Mouse (Mus musculus) liver, embryonic 15.5 days (tissue): ENCODE data around the gene Tns4. TPM values are rescaled to one million over a fixed set of nuclear protein-coding genes. Genes with fewer than 3 reads are reported as not detected.

Experiments
- ATAC-seq: fragments of 200-750 bp; cut with Nextera tagmentation; 2 replicates; pipeline ENCODE4 v1.8.0; 2017; ENCODE audit warnings: moderate number of reproducible peaks, mild to moderate bottlenecking, moderate library complexity; ENCODE audit not compliant: insufficient read depth
- H3K27ac ChIP-seq: fragments of 300-500 bp; sonication (generic); replicated peaks from 2 replicates; pipeline ENCODE4 v1.5.1; 2015; ENCODE audit warnings: mild to moderate bottlenecking, inconsistent platforms
- H3K27me3 ChIP-seq: fragments of 300-500 bp; sonication (generic); 2 replicates; pipeline ENCODE4 v1.6.1; 2015; ENCODE audit warnings: mild to moderate bottlenecking, inconsistent platforms
- H3K36me3 ChIP-seq: fragments of 300-500 bp; sonication (generic); replicated peaks from 2 replicates; pipeline ENCODE4 v1.6.1; 2015; ENCODE audit warnings: moderate library complexity, mild to moderate bottlenecking, inconsistent platforms
- H3K4me1 ChIP-seq: fragments of 300-500 bp; sonication (generic); replicated peaks from 2 replicates; pipeline ENCODE4 v1.6.1; 2015; ENCODE audit warnings: inconsistent platforms
- H3K4me2 ChIP-seq: fragments of 300-500 bp; sonication (generic); 2 replicates; pipeline ENCODE4 v1.6.1; 2015; ENCODE audit warnings: moderate library complexity, mild to moderate bottlenecking, inconsistent platforms
- H3K4me3 ChIP-seq: fragments of 300-500 bp; sonication (generic); replicated peaks from 2 replicates; pipeline ENCODE4 v1.5.1; 2015; ENCODE audit warnings: mild to moderate bottlenecking, inconsistent platforms
- H3K9ac ChIP-seq: fragments of 300-500 bp; sonication (generic); 2 replicates; pipeline ENCODE4 v1.6.1; 2015; ENCODE audit warnings: moderate library complexity, mild to moderate bottlenecking, inconsistent platforms
- H3K9me3 ChIP-seq: fragments of 300-500 bp; sonication (generic); replicated peaks from 2 replicates; pipeline ENCODE4 v1.6.1; 2016; ENCODE audit warnings: inconsistent platforms
- WGBS: fragments of 180-500 bp; shearing (Covaris S2); methylation state at CpG from one replicate; pipeline ENCODE4 v1.1.7; 2015; ENCODE audit warnings: mixed read lengths; ENCODE audit not compliant: insufficient replicate concordance; 5-methylcytosine and 5-hydroxymethylcytosine counted together
- polyA plus RNA-seq: library from polyadenylated mRNA; unstranded; fragments of >200 nt; fragmentation: Nextera tagmentation; extraction: Ambion mirVana; gene quantifications from 2 replicates; pipeline ENCODE4 v1.2.1, GENCODE M21; 2015

The Tns4 gene
- polyA plus RNA-seq, 1 experiment from 2014 or later, result 0.29 TPM

DNA sequence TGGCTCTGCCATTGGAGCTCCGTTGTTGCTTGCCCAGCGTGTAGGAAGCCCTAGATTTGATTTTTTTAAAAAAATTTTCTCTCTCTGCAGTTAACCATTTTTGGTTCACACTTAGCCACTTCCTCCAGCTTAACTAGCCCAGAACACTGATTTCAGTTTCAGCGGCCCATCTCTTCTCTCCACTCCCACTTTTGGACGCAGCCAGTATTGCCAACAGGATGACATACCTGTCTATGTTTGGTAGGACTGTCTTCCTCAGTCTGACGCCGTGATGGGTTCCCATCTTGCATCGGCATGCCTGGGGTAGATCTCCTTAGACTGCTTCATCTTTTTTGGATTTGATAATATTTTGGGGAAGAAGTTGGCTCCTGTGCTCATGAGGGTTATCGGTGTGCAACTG is 1.3 kb upstream of the Tns4 start:
- no peak overlapping the region for H3K9ac ChIP-seq
- no peak overlapping the region for H3K4me3 ChIP-seq
- H3K27me3 ChIP-seq, result peaks cover 4% of the 10 kb centered on the region; the same call in 1 of the 2 replicates
- H3K4me1 ChIP-seq, result no peaks in the 10 kb centered on the region
- no peak overlapping the region for H3K27ac ChIP-seq
- no peaks in the 10 kb centered on the region for H3K36me3 ChIP-seq
- no peak overlapping the region for H3K4me2 ChIP-seq
- WGBS, result 62% methylated on average over 8 of the region's 8 CpGs
- ATAC-seq, result no peak
- no peaks in the 10 kb centered on the region for H3K9me3 ChIP-seq

DNA sequence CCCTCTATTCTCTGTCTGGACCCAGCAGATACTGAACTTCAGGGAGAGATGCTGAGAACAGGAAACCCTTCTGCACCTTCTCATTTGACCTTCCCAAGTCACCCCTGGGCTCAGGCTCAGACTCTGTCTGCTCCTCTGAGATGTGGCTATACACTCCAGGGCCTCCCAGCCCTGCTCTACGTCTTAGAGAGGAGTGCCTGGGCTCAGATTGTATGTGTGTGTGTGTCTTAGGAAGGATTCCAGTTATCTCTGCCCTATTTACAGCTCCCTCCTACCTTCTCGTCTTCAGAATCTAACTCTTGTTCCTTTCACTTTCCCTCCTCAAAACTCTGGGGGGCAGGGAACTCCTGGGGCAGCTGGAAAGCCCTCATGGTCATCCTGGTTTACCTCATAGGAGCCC is 620 bp downstream of the Tns4 start:
- H3K9ac ChIP-seq, result no peak overlapping the region
- peaks cover 4% of the 10 kb centered on the region; the same call in 1 of the 2 replicates for H3K27me3 ChIP-seq
- no peaks in the 10 kb centered on the region for H3K36me3 ChIP-seq
- H3K4me1 ChIP-seq, result no peaks in the 10 kb centered on the region
- H3K27ac ChIP-seq, result no peak overlapping the region
- H3K9me3 ChIP-seq, result no peaks in the 10 kb centered on the region
- WGBS, result 40% methylated on average over 2 of the region's 2 CpGs
- no peak for ATAC-seq
- no peak overlapping the region for H3K4me2 ChIP-seq
- no peak overlapping the region for H3K4me3 ChIP-seq

DNA sequence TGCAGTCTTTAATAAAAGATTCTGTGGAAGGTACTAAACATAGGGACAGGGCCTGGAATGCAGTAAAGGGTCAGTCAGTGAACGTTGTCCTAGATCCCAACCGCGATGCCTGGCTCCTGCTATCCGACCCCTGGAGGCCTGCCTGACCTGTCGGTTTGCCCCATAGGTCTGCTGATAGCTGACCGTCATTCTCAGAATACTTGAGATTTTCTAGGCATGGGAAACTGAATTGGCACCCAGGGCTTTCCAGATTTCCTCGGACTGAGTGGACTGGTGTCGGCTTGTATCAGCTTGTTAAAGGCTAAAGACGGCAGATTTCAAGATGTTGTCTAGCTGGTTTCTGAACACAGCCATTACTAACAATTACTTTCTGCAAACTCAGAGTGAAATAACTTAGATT is 4.7 kb downstream of the Tns4 start:
- H3K36me3 ChIP-seq, result no peaks in the 10 kb centered on the region
- 66% methylated on average over 9 of the region's 9 CpGs for WGBS
- ATAC-seq, result no peak

DNA sequence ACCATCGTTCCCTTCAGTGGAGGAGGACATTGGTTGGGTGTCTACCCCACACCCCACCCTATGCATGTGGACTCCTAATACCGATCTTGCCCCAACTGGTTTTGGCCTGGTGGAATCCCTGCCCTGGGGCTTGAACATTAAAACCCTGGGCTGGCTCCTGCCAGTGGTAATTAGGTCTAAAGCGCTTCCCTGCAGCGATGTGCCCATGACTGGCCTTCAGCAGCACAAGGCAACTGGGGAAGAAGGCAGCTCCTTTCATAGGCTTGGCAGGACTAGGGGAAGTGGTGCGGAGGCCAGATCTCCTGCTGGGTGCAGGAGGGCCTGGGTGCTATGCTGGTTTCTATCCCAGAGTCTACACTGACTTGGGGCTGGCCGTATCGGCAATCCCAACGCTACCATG is 5.6 kb downstream of the Tns4 start:
- WGBS, result 78% methylated on average over 8 of the region's 8 CpGs
- Histone ChIP-seq H3K4me2 (no peak overlapping the region), H3K9me3 (no peaks in the 10 kb centered on the region), H3K36me3 (no peaks in the 10 kb centered on the region), H3K9ac (no peak overlapping the region), H3K27ac (no peak overlapping the region), H3K4me3 (no peak overlapping the region), H3K4me1 (0 out of 2 replicates have a peak, but pooled peaks cover 3% of the 10 kb centered on the region), H3K27me3 (peaks cover 5% of the 10 kb centered on the region; the same call in 1 of the 2 replicates)
- ATAC-seq, result no peak

More for the DNA sequence above, 4.7 kb downstream of the Tns4 start:
- no peak overlapping the region for H3K4me2 ChIP-seq
- H3K9ac ChIP-seq, result no peak overlapping the region
- peaks cover 7% of the 10 kb centered on the region; the same call in 1 of the 2 replicates for H3K27me3 ChIP-seq
- H3K4me1 ChIP-seq, result 0 out of 2 replicates have a peak, but pooled peaks cover 3% of the 10 kb centered on the region
- H3K4me3 ChIP-seq, result no peak overlapping the region
- H3K9me3 ChIP-seq, result no peaks in the 10 kb centered on the region
- H3K27ac ChIP-seq, result no peak overlapping the region

DNA sequence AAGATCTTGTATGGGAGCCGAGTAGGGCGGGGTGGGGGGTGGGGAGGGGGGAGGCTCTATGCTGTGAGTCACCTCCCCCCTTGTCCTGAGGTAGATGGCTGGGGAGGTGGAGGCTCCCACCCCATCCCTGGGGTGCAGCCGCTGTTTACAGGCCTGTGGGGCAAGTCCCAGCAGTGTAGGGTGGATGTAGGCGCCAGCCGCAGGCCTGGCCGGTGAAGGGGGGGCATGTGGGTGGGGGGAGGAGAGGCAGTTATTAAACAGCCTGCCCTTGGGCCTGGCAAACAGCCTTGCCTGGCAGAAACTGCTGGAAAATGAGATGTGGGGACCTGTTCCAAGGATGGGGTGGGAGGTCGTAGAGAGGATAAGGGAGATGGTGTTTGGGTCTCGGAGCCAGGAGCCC is 7.0 kb downstream of the Tns4 start:
- H3K4me3 ChIP-seq, result no peak overlapping the region
- ATAC-seq, result no peak
- WGBS, result 58% methylated on average over 8 of the region's 8 CpGs
- H3K27ac ChIP-seq, result no peak overlapping the region
- H3K36me3 ChIP-seq, result no peaks in the 10 kb centered on the region
- H3K4me2 ChIP-seq, result no peak overlapping the region
- H3K4me1 ChIP-seq, result 0 out of 2 replicates have a peak, but pooled peaks cover 3% of the 10 kb centered on the region
- H3K9me3 ChIP-seq, result no peaks in the 10 kb centered on the region
- 0 out of 2 replicates have a peak, but pooled peaks cover 3% of the 10 kb centered on the region for H3K27me3 ChIP-seq
- no peak overlapping the region for H3K9ac ChIP-seq

DNA sequence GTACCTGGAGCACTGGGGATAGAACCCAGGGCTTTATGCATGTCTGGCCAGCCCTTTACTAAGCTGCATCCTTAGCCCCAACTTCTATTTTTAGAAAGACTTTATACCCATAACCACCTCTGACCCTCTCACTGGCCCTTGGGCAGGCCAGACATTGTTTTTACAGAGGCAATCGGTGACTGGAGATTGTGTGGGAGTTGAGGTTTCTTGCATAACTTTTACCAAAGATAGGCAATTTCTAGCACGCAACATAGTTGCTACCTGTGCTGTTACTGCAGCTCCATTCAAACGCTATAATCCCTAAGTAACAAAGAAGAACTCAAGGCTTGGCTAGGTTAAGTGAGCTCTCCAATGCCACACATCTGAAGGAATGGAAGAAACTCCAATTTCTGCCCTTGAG is 7.5 kb downstream of the Tns4 start:
- Histone ChIP-seq H3K36me3 (no peaks in the 10 kb centered on the region), H3K9me3 (no peaks in the 10 kb centered on the region), H3K27me3 (0 out of 2 replicates have a peak, but pooled peaks cover 3% of the 10 kb centered on the region), H3K4me3 (no peak overlapping the region), H3K27ac (no peak overlapping the region), H3K4me1 (0 out of 2 replicates have a peak, but pooled peaks cover 3% of the 10 kb centered on the region), H3K9ac (no peak overlapping the region), H3K4me2 (no peak overlapping the region)
- no peak for ATAC-seq
- 32% methylated on average over 3 of the region's 3 CpGs for WGBS

DNA sequence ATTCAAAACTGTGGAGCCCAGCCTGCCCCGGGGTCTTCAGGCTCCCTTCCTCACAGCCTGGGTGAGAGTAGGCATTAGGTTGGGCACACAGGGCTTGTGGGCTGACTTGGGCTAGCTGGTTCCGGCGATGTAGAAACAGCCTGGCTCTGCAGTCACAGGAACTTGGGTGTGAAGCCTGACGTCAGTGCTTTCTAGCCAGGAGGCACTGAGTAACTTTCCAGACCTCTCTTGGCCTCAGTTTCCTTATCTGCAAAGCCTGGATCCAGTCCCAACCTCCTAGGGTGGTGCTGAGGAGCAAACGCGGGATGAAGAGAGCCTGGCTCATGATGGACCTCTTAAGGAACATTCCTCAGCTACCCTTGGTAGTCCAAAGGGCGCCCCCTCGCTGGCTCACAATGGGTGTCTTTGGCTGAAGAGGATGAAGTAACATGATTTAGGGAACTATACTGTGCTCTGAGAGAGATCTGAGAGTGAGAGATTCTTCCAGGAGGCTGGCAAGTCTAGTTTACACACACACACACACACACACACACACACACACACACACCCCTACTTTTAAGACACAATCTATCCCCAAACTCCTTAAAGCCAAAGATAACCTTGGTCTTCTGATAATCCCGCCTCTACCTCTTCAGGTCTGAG is 8.1 kb downstream of the Tns4 start:
- ATAC-seq, result no peak
- 61% methylated on average over 9 of the region's 9 CpGs for WGBS
- no peak overlapping the region for H3K4me2 ChIP-seq

DNA sequence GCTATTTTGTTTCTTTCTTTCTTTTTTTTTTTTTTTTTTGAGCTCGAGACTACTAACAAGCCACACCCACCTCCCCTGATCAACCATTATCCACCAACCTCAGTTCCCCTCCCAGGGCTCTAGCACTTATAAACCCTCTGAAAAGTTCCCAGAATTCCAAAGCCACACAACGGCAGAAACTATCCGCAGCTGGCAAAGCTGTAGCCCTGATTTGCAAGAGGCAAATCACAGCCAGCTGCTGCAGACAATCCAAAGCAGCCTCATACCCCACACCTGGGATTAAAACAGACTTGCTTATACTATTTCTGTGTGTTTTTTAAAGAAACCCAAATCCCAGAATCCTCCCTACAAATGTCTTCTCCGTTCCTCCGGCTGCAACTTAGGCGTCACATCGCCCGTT is 11.2 kb downstream of the Tns4 start:
- Histone ChIP-seq H3K9ac (no peak overlapping the region), H3K4me2 (no peak overlapping the region), H3K9me3 (no peaks in the 10 kb centered on the region), H3K36me3 (no peaks in the 10 kb centered on the region), H3K27me3 (0 out of 2 replicates have a peak, but pooled peaks cover 3% of the 10 kb centered on the region), H3K4me3 (no peak overlapping the region), H3K27ac (no peak overlapping the region), H3K4me1 (0 out of 2 replicates have a peak, but pooled peaks cover 3% of the 10 kb centered on the region)
- 70% methylated on average over 8 of the region's 8 CpGs for WGBS
- no peak for ATAC-seq

More for the DNA sequence above, 8.1 kb downstream of the Tns4 start:
- no peak overlapping the region for H3K4me3 ChIP-seq
- 0 out of 2 replicates have a peak, but pooled peaks cover 3% of the 10 kb centered on the region for H3K4me1 ChIP-seq
- 0 out of 2 replicates have a peak, but pooled peaks cover 3% of the 10 kb centered on the region for H3K27me3 ChIP-seq
- H3K9ac ChIP-seq, result no peak overlapping the region
- H3K9me3 ChIP-seq, result no peaks in the 10 kb centered on the region
- no peak overlapping the region for H3K27ac ChIP-seq
- H3K36me3 ChIP-seq, result no peaks in the 10 kb centered on the region

DNA sequence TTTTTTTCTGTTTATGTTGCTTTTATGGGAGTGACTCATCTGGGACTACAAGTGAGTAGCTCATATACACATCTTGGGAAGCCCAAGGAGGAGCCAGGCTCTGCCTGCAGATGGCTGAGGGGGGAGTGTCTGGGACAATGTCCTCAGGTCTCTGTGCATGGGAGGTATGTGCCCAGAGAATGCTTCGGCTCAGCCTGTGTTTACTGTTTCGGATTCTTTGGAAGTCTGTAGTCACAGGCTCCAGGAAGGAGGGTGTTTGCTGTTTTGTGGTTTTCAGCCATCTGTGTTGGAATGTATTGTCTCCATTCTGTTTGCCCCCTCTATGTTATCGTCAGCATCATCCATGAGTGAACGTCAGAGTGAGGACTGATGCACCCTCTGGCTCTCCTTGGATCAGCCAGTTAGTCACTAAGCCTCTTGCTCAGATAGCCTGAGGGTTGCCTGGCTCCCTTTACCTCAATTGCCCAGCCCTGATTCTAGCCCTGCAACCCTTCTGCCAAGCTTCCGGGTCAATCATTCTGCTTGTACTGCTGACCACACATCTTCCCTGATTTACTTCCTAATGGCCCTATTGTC is 12.3 kb downstream of the Tns4 start:
- H3K9me3 ChIP-seq, result no peaks in the 10 kb centered on the region
- H3K36me3 ChIP-seq, result no peaks in the 10 kb centered on the region
- 0 out of 2 replicates have a peak, but pooled peaks cover under 1% of the 10 kb centered on the region for H3K4me1 ChIP-seq
- H3K27me3 ChIP-seq, result 0 out of 2 replicates have a peak, but pooled peaks cover 3% of the 10 kb centered on the region
- H3K27ac ChIP-seq, result no peak overlapping the region
- 28% methylated on average over 5 of the region's 5 CpGs for WGBS
- ATAC-seq, result no peak
- no peak overlapping the region for H3K4me2 ChIP-seq
- no peak overlapping the region for H3K9ac ChIP-seq
- H3K4me3 ChIP-seq, result no peak overlapping the region

DNA sequence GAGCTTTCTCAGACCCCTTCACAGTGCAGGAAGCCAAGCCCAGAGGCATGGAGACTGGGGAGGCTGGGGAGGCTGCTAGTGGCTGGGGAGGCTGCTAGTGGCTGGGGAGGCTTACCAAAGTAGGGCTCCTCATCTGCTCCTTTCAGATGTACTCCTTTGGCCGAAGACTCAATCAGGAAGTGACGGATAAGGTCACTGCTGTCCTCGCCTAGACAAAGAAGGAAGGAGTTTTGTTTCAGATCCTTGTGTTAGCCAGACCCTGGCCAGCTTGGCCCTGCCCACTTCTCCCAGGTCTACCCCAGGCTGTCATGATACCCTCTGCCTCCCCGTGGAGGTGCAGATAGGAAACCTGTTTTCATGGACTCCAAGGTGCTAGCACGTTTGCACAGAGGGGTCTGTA is 15.3 kb downstream of the Tns4 start:
- Histone ChIP-seq H3K27ac (no peak overlapping the region), H3K4me2 (no peak overlapping the region), H3K4me1 (no peaks in the 10 kb centered on the region), H3K4me3 (no peak overlapping the region), H3K9me3 (no peaks in the 10 kb centered on the region), H3K36me3 (no peaks in the 10 kb centered on the region), H3K27me3 (0 out of 2 replicates have a peak, but pooled peaks cover 3% of the 10 kb centered on the region), H3K9ac (no peak overlapping the region)
- 21% methylated on average over 5 of the region's 5 CpGs for WGBS
- ATAC-seq, result no peak

DNA sequence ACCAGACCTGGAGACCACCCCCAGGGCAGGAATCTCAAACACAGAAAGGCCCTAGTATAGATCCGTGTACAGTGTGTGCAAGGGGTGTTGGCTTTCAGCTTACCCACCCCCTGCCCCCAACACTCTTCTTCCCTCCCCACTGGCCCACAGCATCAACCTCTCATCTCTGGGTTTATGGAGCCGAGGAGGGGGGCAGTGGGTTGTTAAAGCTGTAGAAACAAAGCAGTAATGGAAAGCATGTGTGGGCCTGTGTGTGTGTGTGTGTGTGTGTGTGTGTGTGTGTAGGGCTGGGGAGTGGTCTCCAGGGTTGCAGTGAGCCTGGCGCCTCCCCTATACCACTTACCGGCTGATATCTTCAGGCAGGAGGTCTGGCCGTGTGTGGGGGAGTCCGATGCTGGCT is 17.2 kb downstream of the Tns4 start:
- 35% methylated on average over 6 of the region's 6 CpGs for WGBS
- Histone ChIP-seq H3K9me3 (no peaks in the 10 kb centered on the region), H3K9ac (no peak overlapping the region), H3K27ac (no peak overlapping the region), H3K4me2 (no peak overlapping the region), H3K4me1 (no peaks in the 10 kb centered on the region), H3K4me3 (no peak overlapping the region), H3K27me3 (0 out of 2 replicates have a peak, but pooled peaks cover 3% of the 10 kb centered on the region), H3K36me3 (no peaks in the 10 kb centered on the region)
- no peak for ATAC-seq
